In the genomic region with DNA sequence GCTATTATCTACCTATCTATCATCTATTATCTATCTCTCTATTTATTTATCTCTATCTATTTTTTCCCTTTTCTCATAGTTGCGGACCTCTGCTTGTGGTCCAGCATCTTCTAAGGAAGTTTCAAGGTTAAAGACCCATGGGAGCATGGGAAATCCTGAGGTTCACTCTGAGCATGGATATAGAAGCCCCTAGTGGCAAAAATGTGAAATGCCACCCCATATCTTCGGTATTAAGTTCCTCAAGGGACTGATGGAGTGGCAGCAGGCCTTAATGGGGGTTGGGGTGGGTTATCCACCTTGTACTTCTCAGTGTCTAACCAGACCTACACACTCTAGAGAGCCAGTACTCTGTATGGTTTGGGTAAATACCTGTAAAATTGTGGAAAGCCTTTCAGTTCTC, we compare ENCODE assay signal across 12 mouse cellular contexts. TPM values are rescaled to one million over a fixed set of nuclear protein-coding genes. Genes with fewer than 3 reads are reported as not detected.
DNase-seq lines count a peak whose midpoint lies in the region; ATAC-seq and TF ChIP-seq lines count a peak whose summit lies in the region.
"Had no signal": no experiment of that assay in that cellular context is flagged by ENCODE, and none has a peak within 500 bp of the region (broad histone marks: within the 10 kb centered on the region; RNA-seq: fewer than 3 reads in every experiment).

No protein-coding gene starts in this region.

- ATAC-seq in megakaryocyte progenitor cell, adult 5-6 weeks (replicated peaks; ENCODE audit: poor library complexity): peak; percentile 75
- ATAC-seq: activated CD4-positive, CD25-positive, alpha-beta regulatory T cell, adult 4 months had no signal

- no peak overlapping the region for H3K4me3 ChIP-seq in left cerebral cortex, adult 2 months
- H3K4me3 ChIP-seq in ES-E14 (ENCODE audit: insufficient read depth in 1 of 2, low read depth in 1 of 2, low read length in 2 of 2, poor library complexity in 1 of 2, severe bottlenecking in 1 of 2): no peak overlapping the region
- H3K4me3 ChIP-seq: heart, embryonic 15.5 days; neural tube, embryonic 13.5 days had no signal

- no peak overlapping the region for H3K27ac ChIP-seq in left cerebral cortex, adult 2 months
- H3K27ac ChIP-seq in ES-E14 (ENCODE audit: insufficient read depth, low read depth, low read length, poor library complexity, severe bottlenecking): no peak overlapping the region
- H3K27ac ChIP-seq: heart, embryonic 15.5 days; neural tube, embryonic 13.5 days had no signal

- no peaks in the 10 kb centered on the region for H3K36me3 ChIP-seq in ES-E14 (ENCODE audit: control insufficient read depth, insufficient read depth, low read length, poor library complexity, severe bottlenecking)
- H3K36me3 ChIP-seq: heart, embryonic 15.5 days; neural tube, embryonic 13.5 days had no signal

- no peaks in the 10 kb centered on the region for H3K4me1 ChIP-seq in ES-E14 (ENCODE audit: control insufficient read depth in 2 of 2, insufficient read depth in 2 of 2, low read length in 2 of 2, poor library complexity in 1 of 2)
- H3K4me1 ChIP-seq: heart, embryonic 15.5 days; neural tube, embryonic 13.5 days had no signal

- peak; percentile 53 for TF ChIP-seq CTCF in left cerebral cortex, adult 2 months (IDR thresholded peaks at IDR 0.05)

- H3K9ac ChIP-seq in ES-E14 (ENCODE audit: insufficient read depth, low read depth, low read length, poor library complexity, severe bottlenecking): no peak overlapping the region
- H3K9ac ChIP-seq: heart, embryonic 15.5 days; neural tube, embryonic 13.5 days had no signal

- intact Hi-C loops in left cerebral cortex, adult 2 months (cut with DNase I): loop anchor here (5.0 kb wide), 1 partner anchor 162 kb away; a partner anchor contains a TSS
- intact Hi-C loops in left cerebral cortex, postnatal 4 days (cut with DNase I): loop anchor here (10.0 kb wide), 1 partner anchor 120 kb away; no protein-coding TSS in a partner anchor

- in situ Hi-C loops in ES-E14 (cut with MboI; ENCODE audit: low sequenced_read_pairs in 2 of 2, unreplicated experiment in 2 of 2): no loop called here

- no peaks in the 10 kb centered on the region for H3K9me3 ChIP-seq in ES-E14 (ENCODE audit: control insufficient read depth, insufficient read depth, low read depth, low read length)
- H3K9me3 ChIP-seq: heart, embryonic 15.5 days; neural tube, embryonic 13.5 days had no signal

- no peak for DNase-seq in left cerebral cortex, adult 2 months (ENCODE audit: extremely low spot score in 1 of 2, low spot score in 2 of 2)
- no peak for DNase-seq in left cerebral cortex, postnatal 4 days
- DNase-seq in CD4-positive, CD25-positive, alpha-beta regulatory T cell, adult 2 months (ENCODE audit: low read depth, low spot score): peak; percentile 49
- peak; percentile 26 for DNase-seq in ES-E14 (ENCODE audit: low read depth, low spot score)
- DNase-seq in adrenal gland, adult (ENCODE audit: inconsistent age in 2 of 2, low spot score in 1 of 2): no peak
- DNase-seq in layer of hippocampus, postnatal 36 days: no peak
- DNase-seq: thymus, adult 2 months had no signal

TF ChIP-seq in ES-E14, 5 proteins besides CTCF, POLR2A, EP300 and RAD21:
- TF ChIP-seq MAFK (IDR thresholded peaks at IDR 0.05; ENCODE audit: insufficient read depth, low read depth, low read length): no peak
- no peak for TF ChIP-seq HCFC1 (IDR thresholded peaks at IDR 0.05; ENCODE audit: borderline replicate concordance, insufficient read depth, low read length)
- TF ChIP-seq ZC3H11A (IDR thresholded peaks at IDR 0.05; ENCODE audit: borderline replicate concordance, low read depth, low read length): no peak
- no peak for TF ChIP-seq CHD2 (IDR thresholded peaks at IDR 0.05; ENCODE audit: low read depth, low read length)
- TF ChIP-seq ZNF384 (IDR thresholded peaks at IDR 0.05; ENCODE audit: low read depth, low read length): no peak

RNA-seq across cellular contexts. Expression of a gene that starts 43.5 kb away (rescaled TPM):
- not detected for total RNA-seq in left cerebral cortex, adult 2 months (2021)
- not detected for total RNA-seq in left cerebral cortex, postnatal 4 days (2021)
- total RNA-seq in ES-E14 (2012; rRNA removed): not detected in 2 replicates
- not detected in 2 replicates for total RNA-seq in megakaryocyte progenitor cell, adult 5-6 weeks (2015)
- total RNA-seq in megakaryocyte progenitor cell, adult 5-6 weeks (2017): not detected in 2 replicates
- not detected for total RNA-seq in layer of hippocampus, postnatal 36 days (2021)
- total RNA-seq: left cerebral cortex, postnatal 10 days had no signal

Comparison
In these comparisons a context has a peak if more than half of its experiments do, and no peak if none do; other contexts are left out.
1. DNase-seq: peak in CD4-positive, CD25-positive, alpha-beta regulatory T cell, adult 2 months (single experiment) and ES-E14 (single experiment); none in left cerebral cortex, adult 2 months (0 of 2), left cerebral cortex, postnatal 4 days (single experiment), adrenal gland, adult (0 of 2) and layer of hippocampus, postnatal 36 days (0 of 2).